Mouse (Mus musculus) erythroblast, embryonic 14.5 days (primary cell): Measurements from ENCODE around the gene Spon1. TPM values are rescaled to one million over a fixed set of nuclear protein-coding genes. Genes with fewer than 3 reads are reported as not detected.

Source experiments
- H3K27me3 ChIP-seq: 2 replicates; pipeline ENCODE4 v1.6.1; 2012; ENCODE audit warnings: inconsistent platforms; ENCODE audit not compliant: control insufficient read depth
- H3K36me3 ChIP-seq: 2 replicates; pipeline ENCODE4 v1.6.1; 2012; ENCODE audit warnings: mild to moderate bottlenecking, inconsistent platforms; ENCODE audit not compliant: control insufficient read depth
- H3K4me1 ChIP-seq: 2 replicates; pipeline ENCODE4 v1.6.1; 2012; ENCODE audit warnings: inconsistent platforms; ENCODE audit not compliant: control insufficient read depth
- H3K4me3 ChIP-seq: replicated peaks from 2 replicates; pipeline ENCODE3; 2012; ENCODE audit warnings: moderate library complexity, mild to moderate bottlenecking, inconsistent platforms
- H3K9me3 ChIP-seq: 2 replicates; pipeline ENCODE4 v1.6.1; 2012; ENCODE audit warnings: low read length, inconsistent platforms, mixed read lengths; ENCODE audit not compliant: control insufficient read depth
- GATA1 ChIP-seq: IDR thresholded peaks from 2 replicates; pipeline ENCODE4 v1.6.1; 2012; ENCODE audit warnings: low read length, inconsistent platforms, mixed read lengths
- TAL1 ChIP-seq: IDR thresholded peaks from 3 replicates; pipeline ENCODE4 v1.6.1; 2012; ENCODE audit warnings: low read length, inconsistent platforms, mixed read lengths
- polyA plus RNA-seq: library from polyadenylated mRNA; stranded (reverse); fragments of >175 nt; gene quantifications from 2 replicates; pipeline ENCODE4 v1.2.3, GENCODE M21; 2012

The Spon1 gene
- polyA plus RNA-seq, 1 experiment, result not detected

DNA sequence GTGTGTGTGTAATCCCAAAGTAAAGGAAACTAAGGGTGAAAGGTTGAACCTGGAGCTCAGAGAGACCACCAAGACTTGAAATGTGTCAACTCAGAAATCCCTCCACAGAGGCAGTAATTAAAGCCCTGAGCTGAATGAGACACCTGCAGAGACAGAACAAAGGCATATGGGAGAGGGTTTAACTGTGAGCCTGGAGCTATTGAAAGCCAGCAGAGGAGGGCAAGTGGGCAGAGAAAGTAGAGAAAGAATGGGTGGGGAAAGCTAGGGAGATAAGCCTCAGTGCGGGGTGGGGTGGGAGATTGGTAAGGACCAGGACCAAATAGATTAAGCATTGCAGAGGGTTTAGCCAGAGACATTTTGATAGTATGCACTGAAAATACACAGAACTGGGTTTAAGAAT is 60.7 kb downstream of the Spon1 start:
- H3K36me3 ChIP-seq, result no peaks in the 10 kb centered on the region
- TF ChIP-seq GATA1, result no peak
- no peak for TF ChIP-seq TAL1
- no peak overlapping the region for H3K4me3 ChIP-seq
- H3K4me1 ChIP-seq, result peaks cover 17% of the 10 kb centered on the region
- H3K9me3 ChIP-seq, result no peaks in the 10 kb centered on the region
- no peaks in the 10 kb centered on the region for H3K27me3 ChIP-seq

DNA sequence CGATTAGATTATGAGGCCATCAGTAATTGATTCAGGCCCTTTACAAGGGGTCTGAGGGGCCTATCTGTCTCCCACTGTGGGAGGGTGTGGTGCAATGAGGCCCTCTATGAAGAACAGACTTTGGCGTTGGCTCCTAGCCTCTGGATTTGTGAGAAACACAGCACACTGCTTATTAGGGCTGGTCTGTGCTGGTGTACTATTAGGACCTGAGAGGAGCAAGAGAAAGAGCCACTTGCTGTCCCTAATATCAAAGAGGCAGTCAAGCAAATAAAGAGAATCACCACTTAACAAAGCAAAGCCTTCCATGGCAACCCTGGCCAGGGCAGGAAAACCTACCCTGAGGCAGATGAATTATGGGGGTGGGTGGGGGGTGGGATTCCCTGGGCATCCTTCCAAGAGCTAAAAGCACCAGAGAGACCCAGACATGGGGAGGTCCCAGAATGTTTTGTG is 62.3 kb downstream of the Spon1 start:
- H3K9me3 ChIP-seq, result no peaks in the 10 kb centered on the region
- H3K4me3 ChIP-seq, result no peak overlapping the region
- H3K4me1 ChIP-seq, result peaks cover 17% of the 10 kb centered on the region
- no peaks in the 10 kb centered on the region for H3K27me3 ChIP-seq
- H3K36me3 ChIP-seq, result no peaks in the 10 kb centered on the region
- TF ChIP-seq GATA1, result no peak

- no peaks in the 10 kb centered on the region for H3K27me3 ChIP-seq
These were observed 62.8 kb downstream of the Spon1 start for GRCm38 (mm10) chr7:113828576-113828975.

GRCm38 (mm10) chr7:113837151-113837550 is 71.4 kb downstream of the Spon1 start:
- Histone ChIP-seq H3K27me3 (no peaks in the 10 kb centered on the region), H3K9me3 (no peaks in the 10 kb centered on the region), H3K4me3 (no peak overlapping the region), H3K36me3 (no peaks in the 10 kb centered on the region), H3K4me1 (no peaks in the 10 kb centered on the region)
- TF ChIP-seq TAL1 (no peak), GATA1 (no peak)

More at GRCm38 (mm10) chr7:113828576-113828975, 62.8 kb downstream of the Spon1 start:
- Histone ChIP-seq H3K36me3 (no peaks in the 10 kb centered on the region), H3K9me3 (no peaks in the 10 kb centered on the region), H3K4me1 (peaks cover 16% of the 10 kb centered on the region), H3K4me3 (no peak overlapping the region)
- no peak for TF ChIP-seq TAL1
- no peak for TF ChIP-seq GATA1

DNA sequence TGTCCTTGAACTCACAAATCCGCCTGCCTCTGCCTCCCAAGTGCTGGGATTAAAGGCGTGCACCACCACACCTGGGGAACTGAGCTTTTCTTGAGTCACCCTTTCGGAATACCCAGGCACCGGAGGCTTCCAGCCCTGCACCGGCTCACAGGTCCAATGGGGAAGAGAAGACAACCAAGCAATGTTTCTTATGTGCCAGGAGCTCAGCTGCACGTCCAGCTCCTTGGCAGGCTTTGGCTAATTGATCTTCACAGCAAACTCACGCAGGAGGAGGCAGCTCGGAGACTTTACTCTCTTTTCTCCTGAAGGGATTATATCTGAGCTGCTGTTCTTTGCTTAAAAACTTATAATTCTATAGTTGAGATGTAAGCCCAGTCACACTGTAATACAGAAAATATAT is 73.6 kb downstream of the Spon1 start:
- Histone ChIP-seq H3K4me1 (no peaks in the 10 kb centered on the region), H3K4me3 (no peak overlapping the region), H3K36me3 (no peaks in the 10 kb centered on the region), H3K9me3 (no peaks in the 10 kb centered on the region), H3K27me3 (no peaks in the 10 kb centered on the region)
- no peak for TF ChIP-seq TAL1
- no peak for TF ChIP-seq GATA1

DNA sequence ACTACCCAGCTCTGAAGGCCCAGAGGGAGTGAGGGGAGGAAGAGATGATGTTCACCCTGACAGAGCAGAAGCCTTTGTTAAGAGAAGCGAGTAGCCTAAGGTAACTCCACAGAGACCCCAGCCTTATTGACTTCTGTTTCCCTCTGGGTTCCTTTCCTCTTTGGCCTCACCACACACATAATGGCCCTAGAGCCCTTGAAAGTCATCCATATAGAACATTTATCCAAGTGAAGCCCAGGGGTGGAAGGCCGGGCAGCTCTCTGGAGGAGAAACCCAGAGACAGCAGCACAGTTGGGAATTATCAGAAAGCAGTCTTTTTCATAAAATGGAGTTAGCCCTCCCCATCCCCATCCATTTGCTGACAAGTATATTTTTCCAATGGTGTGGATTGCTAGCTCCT is 75.7 kb downstream of the Spon1 start:
- H3K4me3 ChIP-seq, result no peak overlapping the region
- H3K27me3 ChIP-seq, result no peaks in the 10 kb centered on the region
- TF ChIP-seq GATA1 (no peak), TAL1 (no peak)
- H3K4me1 ChIP-seq, result peaks cover under 1% of the 10 kb centered on the region; the same call in 1 of the 2 replicates
- H3K9me3 ChIP-seq, result no peaks in the 10 kb centered on the region
- no peaks in the 10 kb centered on the region for H3K36me3 ChIP-seq

DNA sequence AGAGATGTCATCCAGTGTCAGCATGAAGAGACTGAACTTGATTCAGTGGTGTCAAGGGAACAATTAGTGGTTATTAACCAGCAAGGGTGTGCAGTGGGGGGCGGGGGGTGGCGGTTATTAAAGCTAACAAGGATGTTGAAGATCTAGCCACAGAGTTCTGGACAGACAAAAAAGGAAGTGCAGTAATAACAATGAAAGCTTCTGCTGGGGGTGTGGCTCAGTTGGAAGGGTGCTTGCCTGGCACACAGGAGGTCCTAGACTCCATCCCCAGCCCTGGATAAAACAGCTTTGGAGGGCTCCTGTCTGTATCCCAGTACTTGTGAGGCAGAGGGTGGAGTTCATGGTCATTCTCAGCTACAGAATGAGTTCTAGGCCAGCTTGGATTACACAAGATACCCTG is 77.4 kb downstream of the Spon1 start:
- peaks cover 8% of the 10 kb centered on the region for H3K4me1 ChIP-seq
- TF ChIP-seq GATA1 (no peak), TAL1 (no peak)
- H3K27me3 ChIP-seq, result no peaks in the 10 kb centered on the region
- H3K4me3 ChIP-seq, result no peak overlapping the region
- no peaks in the 10 kb centered on the region for H3K9me3 ChIP-seq
- no peaks in the 10 kb centered on the region for H3K36me3 ChIP-seq

GRCm38 (mm10) chr7:113845191-113845590 is 79.4 kb downstream of the Spon1 start:
- TF ChIP-seq GATA1, result no peak
- TF ChIP-seq TAL1, result no peak
- Histone ChIP-seq H3K4me3 (no peak overlapping the region), H3K9me3 (no peaks in the 10 kb centered on the region), H3K4me1 (peaks cover 8% of the 10 kb centered on the region), H3K27me3 (no peaks in the 10 kb centered on the region), H3K36me3 (no peaks in the 10 kb centered on the region)

- H3K36me3 ChIP-seq, result no peaks in the 10 kb centered on the region
- peaks cover 8% of the 10 kb centered on the region for H3K4me1 ChIP-seq
- H3K9me3 ChIP-seq, result no peaks in the 10 kb centered on the region
- H3K27me3 ChIP-seq, result no peaks in the 10 kb centered on the region
- TF ChIP-seq TAL1 (no peak), GATA1 (no peak)
- H3K4me3 ChIP-seq, result no peak overlapping the region
These were observed 80.8 kb downstream of the Spon1 start for GRCm38 (mm10) chr7:113846553-113846952.

DNA sequence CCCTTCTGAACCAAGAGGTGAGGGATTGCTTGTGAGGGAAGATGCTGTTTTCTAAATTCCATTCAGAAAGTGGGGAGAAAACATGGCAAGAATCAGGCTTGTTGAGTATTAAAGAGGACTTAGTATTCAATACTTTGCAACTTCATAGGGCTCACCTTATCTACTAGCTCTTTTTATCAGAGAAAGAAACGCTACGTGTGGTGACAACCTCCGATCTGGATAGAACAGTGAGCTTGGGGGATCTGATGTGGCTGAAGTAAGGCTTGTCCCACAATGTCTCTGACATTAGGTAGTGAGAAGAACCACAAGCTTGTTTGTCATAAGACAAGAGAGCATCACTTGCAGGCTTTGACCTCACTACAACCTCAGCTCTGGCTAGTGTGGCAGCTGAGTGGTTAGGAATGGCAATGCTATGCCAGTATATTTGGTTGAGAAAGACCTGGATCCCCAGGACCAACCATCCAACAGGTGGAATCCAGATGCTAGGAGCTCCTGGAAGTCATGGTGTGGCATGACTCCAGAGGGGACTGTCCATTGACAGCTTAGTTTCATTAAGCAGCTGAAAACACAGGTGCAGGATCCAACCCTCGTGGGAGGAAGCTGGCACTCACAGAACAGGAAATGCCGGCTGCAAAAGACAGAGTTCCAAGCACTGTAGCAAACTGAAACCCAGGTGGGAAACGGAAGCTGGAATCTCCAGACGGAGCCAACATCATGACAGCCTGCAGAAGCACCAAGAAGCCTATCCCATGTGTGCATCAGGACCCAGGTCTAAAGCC is 81.4 kb downstream of the Spon1 start:
- Histone ChIP-seq H3K4me1 (peaks cover 8% of the 10 kb centered on the region), H3K9me3 (no peaks in the 10 kb centered on the region), H3K36me3 (no peaks in the 10 kb centered on the region), H3K27me3 (no peaks in the 10 kb centered on the region), H3K4me3 (no peak overlapping the region)
- TF ChIP-seq GATA1 (no peak), TAL1 (no peak)
